Mouse (Mus musculus) intestine, embryonic 16.5 days (tissue): ENCODE measurements around the gene Dennd6a. TPM values are rescaled to one million over a fixed set of nuclear protein-coding genes. Genes with fewer than 3 reads are reported as not detected.

ENCODE experiments used
- ATAC-seq: fragments of 200-750 bp; cut with Nextera tagmentation; 2 replicates; pipeline ENCODE4 v1.8.0; 2017; ENCODE audit warnings: moderate TSS enrichment, moderate library complexity
- H3K27ac ChIP-seq: fragments of 300-500 bp; sonication (generic); 2 replicates; pipeline ENCODE4 v1.5.1; 2014; ENCODE audit warnings: mild to moderate bottlenecking, low read length
- H3K27me3 ChIP-seq: fragments of 300-500 bp; sonication (generic); replicated peaks from 2 replicates; pipeline ENCODE4 v1.6.1; 2014; ENCODE audit warnings: low read length, control low read depth, mixed read lengths; ENCODE audit not compliant: control insufficient read depth, insufficient read depth
- H3K36me3 ChIP-seq: fragments of 300-500 bp; sonication (generic); 2 replicates; pipeline ENCODE4 v1.6.1; 2014; ENCODE audit warnings: low read length, control low read depth; ENCODE audit not compliant: control insufficient read depth, insufficient read depth
- H3K4me1 ChIP-seq: fragments of 300-500 bp; sonication (generic); 2 replicates; pipeline ENCODE4 v1.6.1; 2014; ENCODE audit warnings: low read length, control low read depth, mixed read lengths; ENCODE audit not compliant: control insufficient read depth, insufficient read depth
- H3K4me2 ChIP-seq: fragments of 300-500 bp; sonication (generic); 2 replicates; pipeline ENCODE4 v1.6.1; 2014; ENCODE audit warnings: low read depth, low read length, control low read depth
- H3K4me3 ChIP-seq: fragments of 300-500 bp; sonication (generic); 2 replicates; pipeline ENCODE4 v1.5.1; 2014; ENCODE audit warnings: mild to moderate bottlenecking, low read length
- H3K9ac ChIP-seq: fragments of 300-500 bp; sonication (generic); 2 replicates; pipeline ENCODE4 v1.6.1; 2014; ENCODE audit warnings: low read depth, low read length
- H3K9me3 ChIP-seq: fragments of 300-500 bp; sonication (generic); 2 replicates; pipeline ENCODE4 v1.6.1; 2016; ENCODE audit warnings: low read length, control low read depth; ENCODE audit not compliant: control insufficient read depth
- WGBS: fragments of 180-500 bp; shearing (Covaris S2); extraction: QIAGEN DNeasy Blood & Tissue Kit; methylation state at CpG from one replicate; pipeline ENCODE4 v1.1.7; 2014; 5-methylcytosine and 5-hydroxymethylcytosine counted together
- polyA plus RNA-seq: library from polyadenylated mRNA; unstranded; fragments of >200 nt; fragmentation: Nextera tagmentation; extraction: Ambion mirVana; gene quantifications from 2 replicates; pipeline ENCODE4 v1.2.1, GENCODE M21; 2015

Gene Dennd6a
- polyA plus RNA-seq, 1 experiment from 2014 or later, result 21.6 TPM

DNA sequence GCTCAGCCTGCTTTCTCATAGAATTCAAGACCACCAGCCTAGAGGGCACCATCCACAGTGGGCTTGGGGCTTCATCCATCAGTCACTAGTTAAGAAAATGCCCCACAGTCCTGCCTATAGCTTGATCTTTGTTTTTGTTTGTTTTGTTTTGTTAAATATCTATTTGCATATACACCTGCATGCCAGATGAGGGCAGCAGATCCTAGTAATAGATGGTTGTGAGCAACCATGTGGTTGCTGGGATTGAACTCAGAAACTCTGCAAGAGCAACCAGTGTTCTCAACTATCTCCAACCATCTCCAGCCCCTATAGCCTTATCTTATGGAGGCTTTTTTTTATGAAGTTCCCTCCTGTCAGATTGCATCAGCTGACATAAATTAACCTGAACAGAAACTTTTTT lies 78.2 kb downstream of the Dennd6a start:
- no peak overlapping the region for H3K27ac ChIP-seq
- ATAC-seq, result no peak
- H3K4me1 ChIP-seq, result no peaks in the 10 kb centered on the region
- no peak overlapping the region for H3K4me2 ChIP-seq
- no peaks in the 10 kb centered on the region for H3K9me3 ChIP-seq
- H3K9ac ChIP-seq, result no peak overlapping the region
- no peak overlapping the region for H3K4me3 ChIP-seq
- peaks cover 11% of the 10 kb centered on the region; the same call in 1 of the 2 replicates for H3K36me3 ChIP-seq
- no peaks in the 10 kb centered on the region for H3K27me3 ChIP-seq

DNA sequence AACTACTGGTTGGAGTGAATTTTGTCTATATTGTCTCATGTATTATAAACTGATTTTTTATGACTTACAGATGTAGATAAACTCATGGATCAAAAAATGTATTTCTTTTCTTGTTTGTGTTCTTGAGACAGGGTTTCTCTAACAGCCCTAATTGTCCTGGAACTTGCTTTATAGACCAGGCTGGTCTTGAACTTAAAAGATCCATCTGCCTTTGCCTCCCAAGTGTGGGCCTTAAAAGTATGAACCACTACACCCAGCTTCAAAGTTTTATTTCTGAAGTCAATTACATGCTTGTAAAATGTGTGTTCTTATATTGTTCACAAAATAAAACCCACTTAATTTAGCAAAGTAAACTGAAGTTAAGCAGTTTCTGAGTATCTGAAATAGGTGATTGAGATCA lies 84.5 kb downstream of the Dennd6a start:
- peaks cover 3% of the 10 kb centered on the region; the same call in 1 of the 2 replicates for H3K4me1 ChIP-seq
- no peaks in the 10 kb centered on the region for H3K9me3 ChIP-seq
- H3K27me3 ChIP-seq, result no peaks in the 10 kb centered on the region
- no peak for ATAC-seq
- H3K9ac ChIP-seq, result no peak overlapping the region
- no peak overlapping the region for H3K27ac ChIP-seq
- H3K4me3 ChIP-seq, result no peak overlapping the region
- H3K36me3 ChIP-seq, result peaks cover 8% of the 10 kb centered on the region
- no peak overlapping the region for H3K4me2 ChIP-seq

- H3K4me2 ChIP-seq, result no peak overlapping the region
- peaks cover 3% of the 10 kb centered on the region; the same call in 1 of the 2 replicates for H3K36me3 ChIP-seq
- no peak for ATAC-seq
- H3K4me1 ChIP-seq, result peaks cover 3% of the 10 kb centered on the region; the same call in 1 of the 2 replicates
- H3K27ac ChIP-seq, result no peak overlapping the region
- no peaks in the 10 kb centered on the region for H3K9me3 ChIP-seq
- no peaks in the 10 kb centered on the region for H3K27me3 ChIP-seq
- H3K9ac ChIP-seq, result no peak overlapping the region
- no peak overlapping the region for H3K4me3 ChIP-seq
- WGBS, result 90% methylated on average over 1 of the region's 1 CpGs
These were observed 86.6 kb downstream of the Dennd6a start for GRCm38 (mm10) chr14:26660233-26660632.

DNA sequence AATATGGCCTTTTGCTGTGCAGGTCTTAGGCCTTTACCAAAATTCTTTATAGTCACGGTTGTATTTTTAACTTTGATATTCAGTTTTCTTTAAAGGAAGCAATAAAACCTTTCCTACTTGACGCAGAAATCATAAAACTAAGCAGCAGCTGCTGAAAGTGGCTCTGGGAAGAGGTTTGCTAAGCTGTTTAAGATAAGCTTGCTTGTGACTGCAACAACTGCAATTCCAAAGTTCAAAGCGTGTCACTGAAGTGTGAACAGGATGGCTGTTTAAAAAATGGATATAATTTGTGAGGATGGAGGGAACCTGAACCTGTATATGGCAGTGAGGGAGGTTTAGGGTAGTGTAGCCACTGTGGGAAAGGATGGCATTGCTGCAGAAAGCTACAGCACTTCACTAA lies 88.4 kb downstream of the Dennd6a start:
- H3K9ac ChIP-seq, result no peak overlapping the region
- H3K4me3 ChIP-seq, result no peak overlapping the region
- H3K27ac ChIP-seq, result peak overlapping the region; percentile 19
- peaks cover 7% of the 10 kb centered on the region for H3K4me1 ChIP-seq
- peaks cover 2% of the 10 kb centered on the region; the same call in 1 of the 2 replicates for H3K36me3 ChIP-seq
- ATAC-seq, result peak; percentile 80
- WGBS, result 52% methylated on average over 3 of the region's 3 CpGs
- H3K4me2 ChIP-seq, result no peak overlapping the region
- H3K27me3 ChIP-seq, result no peaks in the 10 kb centered on the region
- no peaks in the 10 kb centered on the region for H3K9me3 ChIP-seq

DNA sequence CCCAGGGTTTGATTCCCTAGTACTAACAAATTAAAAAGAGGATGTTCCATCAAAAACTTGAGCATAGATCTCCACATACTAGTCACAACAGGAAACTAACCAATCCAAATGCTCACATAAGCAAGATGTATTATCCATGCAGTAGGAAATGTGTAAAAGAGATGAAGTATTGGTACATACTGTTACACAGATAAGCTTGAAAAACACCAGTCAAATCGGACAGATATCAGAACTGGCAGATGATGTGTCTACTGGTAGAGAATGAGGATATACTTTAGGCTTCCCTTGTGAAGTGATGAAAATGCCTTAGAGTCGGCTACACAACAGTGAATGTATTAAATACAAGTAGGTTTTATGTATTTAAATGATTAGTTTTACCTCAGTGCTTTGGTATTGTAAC lies 88.8 kb downstream of the Dennd6a start:
- no peak overlapping the region for H3K4me2 ChIP-seq
- peaks cover 2% of the 10 kb centered on the region; the same call in 1 of the 2 replicates for H3K36me3 ChIP-seq
- H3K27me3 ChIP-seq, result no peaks in the 10 kb centered on the region
- WGBS, result 72% methylated on average over 2 of the region's 2 CpGs
- no peak overlapping the region for H3K4me3 ChIP-seq
- H3K9me3 ChIP-seq, result no peaks in the 10 kb centered on the region
- H3K27ac ChIP-seq, result peak overlapping the region; percentile 19
- no peak; the same call in none of the 2 replicates for ATAC-seq
- H3K9ac ChIP-seq, result no peak overlapping the region
- H3K4me1 ChIP-seq, result peaks cover 10% of the 10 kb centered on the region

DNA sequence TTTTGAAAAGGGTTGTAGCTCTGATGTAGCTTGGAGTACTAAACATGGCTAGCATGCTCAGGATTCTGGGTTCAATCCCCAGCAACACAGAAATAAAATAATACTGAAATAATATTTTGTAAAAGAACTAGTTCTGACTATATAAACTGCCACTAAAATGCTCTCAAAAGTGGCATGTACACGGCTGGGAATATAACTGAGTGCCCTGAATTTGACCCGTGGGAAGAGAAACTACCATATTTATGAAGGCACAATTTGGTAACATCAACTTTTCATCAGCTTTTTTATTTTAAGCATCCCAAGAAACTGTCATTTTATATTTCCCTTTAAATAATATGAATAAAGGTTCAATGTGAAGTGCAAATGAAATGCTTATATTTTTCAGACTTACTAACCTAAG lies 90.2 kb downstream of the Dennd6a start:
- 91% methylated on average over 2 of the region's 2 CpGs for WGBS
- H3K9ac ChIP-seq, result no peak overlapping the region

DNA sequence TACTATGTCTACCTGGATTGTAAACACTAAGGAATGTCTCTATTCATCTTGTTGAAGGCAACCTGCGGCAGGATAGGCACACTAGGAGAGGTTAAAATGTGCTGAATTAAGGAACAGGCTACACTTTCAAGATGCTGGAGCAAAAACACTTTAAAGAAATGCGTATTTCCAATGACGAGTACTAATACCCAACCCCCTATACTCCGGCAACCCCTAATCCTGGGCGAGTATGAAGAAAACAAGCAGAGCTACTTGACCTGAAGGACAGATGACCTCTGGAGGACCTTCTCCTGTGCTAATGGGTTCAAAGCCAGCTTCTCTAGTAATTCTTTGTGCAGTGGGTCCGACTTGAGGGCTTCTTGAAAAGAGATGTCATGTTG lies 94.3 kb downstream of the Dennd6a start:
- no peaks in the 10 kb centered on the region for H3K9me3 ChIP-seq
- peak overlapping the region; percentile 88 for H3K4me3 ChIP-seq
- peak overlapping the region; percentile 82 for H3K4me2 ChIP-seq
- peaks cover 8% of the 10 kb centered on the region; the same call in 1 of the 2 replicates for H3K4me1 ChIP-seq
- peak overlapping the region; percentile 87 for H3K9ac ChIP-seq
- no peak for ATAC-seq
- peak overlapping the region; percentile 92 for H3K27ac ChIP-seq
- H3K36me3 ChIP-seq, result no peaks in the 10 kb centered on the region; the same call in 1 of the 2 replicates
- WGBS, result 14% methylated on average over 6 of the region's 6 CpGs
- no peaks in the 10 kb centered on the region for H3K27me3 ChIP-seq

More for the DNA sequence above, 90.2 kb downstream of the Dennd6a start:
- Histone ChIP-seq H3K9me3 (no peaks in the 10 kb centered on the region), H3K27me3 (no peaks in the 10 kb centered on the region), H3K4me2 (no peak overlapping the region), H3K4me1 (peaks cover 10% of the 10 kb centered on the region), H3K36me3 (no peaks in the 10 kb centered on the region; the same call in 1 of the 2 replicates), H3K27ac (no peak overlapping the region), H3K4me3 (no peak overlapping the region)
- ATAC-seq, result no peak

DNA sequence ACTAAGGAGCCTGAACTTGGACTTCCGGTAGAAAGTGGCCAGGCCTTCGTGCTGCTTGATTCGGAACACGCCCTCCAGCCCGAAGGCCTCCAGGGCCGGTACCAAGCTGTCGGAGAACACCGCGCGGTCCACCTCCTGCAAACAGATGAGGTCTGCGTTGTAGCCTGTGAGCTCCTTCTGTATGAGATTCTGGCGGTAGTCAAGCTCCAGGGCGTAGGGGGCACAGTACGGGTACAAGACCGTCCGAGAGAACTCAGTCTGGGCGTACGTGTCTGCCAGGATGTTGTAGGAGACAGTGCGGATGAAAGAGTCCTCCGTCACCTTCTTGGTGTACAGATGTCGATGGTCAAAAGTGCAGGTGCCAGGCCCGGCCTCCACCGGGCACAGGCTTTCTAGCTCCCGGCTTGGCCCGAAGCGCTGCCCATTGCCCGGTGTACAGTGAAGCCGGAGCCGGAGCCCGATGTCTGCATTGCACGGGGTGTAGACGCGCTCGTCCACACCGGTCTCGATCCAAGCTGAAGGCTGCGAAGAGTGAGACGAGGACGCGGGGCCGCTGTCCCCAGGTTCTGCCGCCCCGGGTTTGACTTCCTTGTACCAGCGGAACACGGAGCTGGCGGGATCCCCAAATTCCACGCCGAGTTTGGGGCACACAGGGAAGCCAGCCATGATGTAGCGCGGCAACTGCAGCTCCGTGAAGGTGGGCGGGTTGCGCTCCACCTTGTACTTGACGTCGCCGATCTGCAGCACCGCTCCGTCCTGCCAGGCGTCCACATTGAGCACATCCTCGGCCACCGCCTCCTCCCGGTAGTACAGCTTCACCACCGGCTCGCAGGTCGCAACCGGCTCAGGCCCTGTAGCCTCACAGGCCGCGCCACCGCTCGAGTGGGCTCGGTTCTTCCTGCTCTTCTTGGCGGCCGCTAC lies 95.0 kb downstream of the Dennd6a start:
- ATAC-seq, result peak; percentile 43
- peak overlapping the region; percentile 82 for H3K4me2 ChIP-seq
- peak overlapping the region; percentile 88 for H3K4me3 ChIP-seq
- H3K27ac ChIP-seq, result peak overlapping the region; percentile 92
- H3K27me3 ChIP-seq, result no peaks in the 10 kb centered on the region
- no peaks in the 10 kb centered on the region; the same call in 1 of the 2 replicates for H3K36me3 ChIP-seq
- peaks cover 8% of the 10 kb centered on the region; the same call in 1 of the 2 replicates for H3K4me1 ChIP-seq
- H3K9me3 ChIP-seq, result no peaks in the 10 kb centered on the region
- peak overlapping the region; percentile 87 for H3K9ac ChIP-seq
- under 1% methylated on average over 73 of the region's 73 CpGs for WGBS

GRCm38 (mm10) chr14:26669292-26670073 lies 95.8 kb downstream of the Dennd6a start, which contains the start of gene Pde12:
Gene Pde12 (minus strand): TSS chr14:26669883.
- Histone ChIP-seq H3K4me3 (peak within 1 kb of the TSS; percentile 88), H3K4me2 (peak within 1 kb of the TSS; percentile 82), H3K27me3 (no peaks in the 10 kb centered on the region), H3K9ac (peak within 1 kb of the TSS; percentile 87), H3K27ac (peak within 1 kb of the TSS; percentile 92), H3K36me3 (no peaks in the 10 kb centered on the region; the same call in 1 of the 2 replicates), H3K4me1 (peaks cover 8% of the 10 kb centered on the region; the same call in 1 of the 2 replicates), H3K9me3 (no peaks in the 10 kb centered on the region)
- under 1% methylated on average over 70 of the region's 70 CpGs for WGBS
- peak; percentile 93 for ATAC-seq
